Mouse (Mus musculus): ENCODE data around the gene Kcnj14. TPM values are rescaled to one million over a fixed set of nuclear protein-coding genes. Genes with fewer than 3 reads are reported as not detected.
A peak's percentile ranks its signal among the peaks of the same experiment; 100 is the strongest.

Kcnj14 gene
- polyA plus RNA-seq, 1 experiment, result not detected

- H3K4me1 ChIP-seq (ENCODE audit: control insufficient read depth, insufficient read depth, low read length), result peaks cover 16% of the 10 kb centered on the region
- H3K27ac ChIP-seq (ENCODE audit: insufficient read depth, low read depth, low read length), result no peak overlapping the region
- no peak overlapping the region for H3K4me3 ChIP-seq (ENCODE audit: insufficient read depth, low read depth, low read length)
- TF ChIP-seq CTCF (IDR thresholded peaks at IDR 0.05; ENCODE audit: insufficient read depth, low read depth, low read length) (no peak), POLR2A (IDR thresholded peaks at IDR 0.05; ENCODE audit: insufficient read depth, low read depth, low read length) (no peak)
- 91% methylated on average over 24 of the region's 24 CpGs for WGBS
Measured at GRCm38 (mm10) chr7:45793240-45793639, 31.3 kb downstream of the Kcnj14 start.

- Histone ChIP-seq H3K4me1 (ENCODE audit: control insufficient read depth, insufficient read depth, low read length) (peaks cover 17% of the 10 kb centered on the region), H3K27ac (ENCODE audit: insufficient read depth, low read depth, low read length) (no peak overlapping the region), H3K4me3 (ENCODE audit: insufficient read depth, low read depth, low read length) (no peak overlapping the region)
- TF ChIP-seq POLR2A (IDR thresholded peaks at IDR 0.05; ENCODE audit: insufficient read depth, low read depth, low read length) (no peak), CTCF (IDR thresholded peaks at IDR 0.05; ENCODE audit: insufficient read depth, low read depth, low read length) (no peak)
- 63% methylated on average over 17 of the region's 17 CpGs for WGBS
Measured at GRCm38 (mm10) chr7:45791756-45792490, 32.7 kb downstream of the Kcnj14 start.

- TF ChIP-seq POLR2A (IDR thresholded peaks at IDR 0.05; ENCODE audit: insufficient read depth, low read depth, low read length), result no peak
- no peak for TF ChIP-seq CTCF (IDR thresholded peaks at IDR 0.05; ENCODE audit: insufficient read depth, low read depth, low read length)
Measured at GRCm38 (mm10) chr7:45790721-45791120, 33.9 kb downstream of the Kcnj14 start.

GRCm38 (mm10) chr7:45787642-45788041, 36.9 kb downstream of the Kcnj14 start:
- H3K27ac ChIP-seq (ENCODE audit: insufficient read depth, low read depth, low read length), result no peak overlapping the region
- 87% methylated on average over 22 of the region's 22 CpGs for WGBS
- no peak overlapping the region for H3K4me3 ChIP-seq (ENCODE audit: insufficient read depth, low read depth, low read length)
- H3K4me1 ChIP-seq (ENCODE audit: control insufficient read depth, insufficient read depth, low read length), result peaks cover 28% of the 10 kb centered on the region
- no peak for TF ChIP-seq POLR2A (IDR thresholded peaks at IDR 0.05; ENCODE audit: insufficient read depth, low read depth, low read length)
- no peak for TF ChIP-seq CTCF (IDR thresholded peaks at IDR 0.05; ENCODE audit: insufficient read depth, low read depth, low read length)

More at GRCm38 (mm10) chr7:45790721-45791120, 33.9 kb downstream of the Kcnj14 start:
- Histone ChIP-seq H3K4me3 (ENCODE audit: insufficient read depth, low read depth, low read length) (no peak overlapping the region), H3K27ac (ENCODE audit: insufficient read depth, low read depth, low read length) (no peak overlapping the region), H3K4me1 (ENCODE audit: control insufficient read depth, insufficient read depth, low read length) (peaks cover 23% of the 10 kb centered on the region)
- WGBS, result 60% methylated on average over 6 of the region's 6 CpGs

- Histone ChIP-seq H3K4me3 (ENCODE audit: insufficient read depth, low read depth, low read length) (peak overlapping the region; percentile 95), H3K4me1 (ENCODE audit: control insufficient read depth, insufficient read depth, low read length) (peaks cover 28% of the 10 kb centered on the region), H3K27ac (ENCODE audit: insufficient read depth, low read depth, low read length) (no peak overlapping the region)
- no peak for TF ChIP-seq CTCF (IDR thresholded peaks at IDR 0.05; ENCODE audit: insufficient read depth, low read depth, low read length)
- TF ChIP-seq POLR2A (IDR thresholded peaks at IDR 0.05; ENCODE audit: insufficient read depth, low read depth, low read length), result no peak
- WGBS, result 10% methylated on average over 17 of the region's 17 CpGs
Measured at GRCm38 (mm10) chr7:45786661-45787413, 37.7 kb downstream of the Kcnj14 start.

GRCm38 (mm10) chr7:45786136-45786578, 38.4 kb downstream of the Kcnj14 start:
- WGBS, result 1% methylated on average over 14 of the region's 14 CpGs
- Histone ChIP-seq H3K4me3 (ENCODE audit: insufficient read depth, low read depth, low read length) (peak overlapping the region; percentile 95), H3K27ac (ENCODE audit: insufficient read depth, low read depth, low read length) (no peak overlapping the region), H3K4me1 (ENCODE audit: control insufficient read depth, insufficient read depth, low read length) (peaks cover 28% of the 10 kb centered on the region)
- TF ChIP-seq POLR2A (IDR thresholded peaks at IDR 0.05; ENCODE audit: insufficient read depth, low read depth, low read length), result no peak
- TF ChIP-seq CTCF (IDR thresholded peaks at IDR 0.05; ENCODE audit: insufficient read depth, low read depth, low read length), result no peak

GRCm38 (mm10) chr7:45785388-45786135, 39.0 kb downstream of the Kcnj14 start:
- 0 out of 2 replicates have a peak overlapping the region, but pooled peaks have one; percentile 4 for H3K27ac ChIP-seq (ENCODE audit: insufficient read depth, low read depth, low read length)
- TF ChIP-seq CTCF (IDR thresholded peaks at IDR 0.05; ENCODE audit: insufficient read depth, low read depth, low read length) (no peak), POLR2A (IDR thresholded peaks at IDR 0.05; ENCODE audit: insufficient read depth, low read depth, low read length) (no peak; the same call in 1 of the 2 replicates)
- peak overlapping the region; percentile 95 for H3K4me3 ChIP-seq (ENCODE audit: insufficient read depth, low read depth, low read length)
- 1% methylated on average over 40 of the region's 42 CpGs for WGBS
- H3K4me1 ChIP-seq (ENCODE audit: control insufficient read depth, insufficient read depth, low read length), result peaks cover 28% of the 10 kb centered on the region

GRCm38 (mm10) chr7:45784524-45785372, 39.8 kb downstream of the Kcnj14 start, which contains the start of gene Sult2b1:
TSS of gene Sult2b1 (minus strand) at chr7:45784669.
- Histone ChIP-seq H3K4me3 (ENCODE audit: insufficient read depth, low read depth, low read length) (peak within 1 kb of the TSS; percentile 95), H3K27ac (ENCODE audit: insufficient read depth, low read depth, low read length) (peak within 1 kb of the TSS; percentile 74), H3K4me1 (ENCODE audit: control insufficient read depth, insufficient read depth, low read length) (peaks cover 28% of the 10 kb centered on the region)
- no peak for TF ChIP-seq CTCF (IDR thresholded peaks at IDR 0.05; ENCODE audit: insufficient read depth, low read depth, low read length)
- peak; percentile 27; the same call in 1 of the 2 replicates for TF ChIP-seq POLR2A (IDR thresholded peaks at IDR 0.05; ENCODE audit: insufficient read depth, low read depth, low read length)
- 8% methylated on average over 20 of the region's 20 CpGs for WGBS
